14 mouse cellular contexts compared by ENCODE assay signal in genomic region chr3:132855458-132856212, GRCm38 (mm10).
DNase-seq lines count a peak whose midpoint lies in the region; ATAC-seq and TF ChIP-seq lines count a peak whose summit lies in the region.
"Had no signal": no experiment of that assay in that cellular context is flagged by ENCODE, and none has a peak within 500 bp of the region (broad histone marks: within the 10 kb centered on the region; RNA-seq: fewer than 3 reads in every experiment).

No protein-coding gene starts in this region.

- H3K4me3 ChIP-seq in heart, embryonic 10.5 days, result no peak overlapping the region
- H3K4me3 ChIP-seq in lung, adult 2 months (replicated peaks; ENCODE audit: extremely low read depth, low read depth, low read length), result no peak overlapping the region
- H3K4me3 ChIP-seq in midbrain, postnatal 0 days (ENCODE audit: low read depth, low read length), result no peak overlapping the region
- H3K4me3 ChIP-seq: myocyte had no signal

- peak; percentile 53 for DNase-seq in heart, embryonic 10.5 days (ENCODE audit: low spot score)
- DNase-seq in heart, adult 9 months (ENCODE audit: low spot score in 2 of 2), result no peak
- peak; percentile 50 for DNase-seq in lung, postnatal 10 days
- DNase-seq in lung, adult 2 months, result no peak
- DNase-seq in embryo, embryonic 11.5 days (ENCODE audit: low read depth, low spot score), result peak; percentile 30
- DNase-seq in lung, postnatal 36 days, result peak; percentile 52
- DNase-seq in midbrain, postnatal 0 days (ENCODE audit: low spot score), result no peak
- no peak for DNase-seq in layer of hippocampus, adult 18-20 months (ENCODE audit: low spot score in 2 of 2)
- DNase-seq: gastrocnemius, postnatal 10 days; heart, postnatal 14 days; kidney, postnatal 36 days; right cerebral cortex, adult 18-20 months had no signal

- no peaks in the 10 kb centered on the region for H3K27me3 ChIP-seq in heart, embryonic 10.5 days (ENCODE audit: insufficient read depth, poor library complexity, severe bottlenecking)
- no peaks in the 10 kb centered on the region for H3K27me3 ChIP-seq in midbrain, postnatal 0 days (ENCODE audit: insufficient read depth, low read length)

- no peak overlapping the region for H3K4me2 ChIP-seq in midbrain, postnatal 0 days (ENCODE audit: low read depth, low read length, poor library complexity, severe bottlenecking)

- H3K27ac ChIP-seq in heart, embryonic 10.5 days, result no peak overlapping the region
- no peak overlapping the region for H3K27ac ChIP-seq in midbrain, postnatal 0 days (ENCODE audit: low read depth, low read length)

- H3K9ac ChIP-seq in midbrain, postnatal 0 days (replicated peaks; ENCODE audit: low read length, poor library complexity, severe bottlenecking), result no peak overlapping the region

- TF ChIP-seq POLR2A in lung, adult 2 months (IDR thresholded peaks at IDR 0.05; ENCODE audit: borderline replicate concordance, extremely low read depth, low read depth, low read length), result no peak

- no peak for TF ChIP-seq CTCF in lung, adult 2 months (IDR thresholded peaks at IDR 0.05; ENCODE audit: insufficient read depth, low read length)
- TF ChIP-seq CTCF in midbrain, postnatal 0 days (IDR thresholded peaks at IDR 0.05), result no peak

- peaks cover 35% of the 10 kb centered on the region for H3K4me1 ChIP-seq in heart, embryonic 10.5 days
- peaks cover 4% of the 10 kb centered on the region for H3K4me1 ChIP-seq in lung, adult 2 months (ENCODE audit: control insufficient read depth, insufficient read depth, low read length)
- H3K4me1 ChIP-seq in midbrain, postnatal 0 days (ENCODE audit: insufficient read depth, low read length), result no peaks in the 10 kb centered on the region

- no peaks in the 10 kb centered on the region for H3K36me3 ChIP-seq in heart, embryonic 10.5 days
- H3K36me3 ChIP-seq in midbrain, postnatal 0 days (ENCODE audit: insufficient read depth, low read length), result no peaks in the 10 kb centered on the region

- no peak for ATAC-seq in midbrain, postnatal 0 days (ENCODE audit: low FRiP score)
- ATAC-seq: CD4-positive, CD25-positive, alpha-beta regulatory T cell, adult 4 months had no signal

- no peaks in the 10 kb centered on the region for H3K9me3 ChIP-seq in heart, embryonic 10.5 days
- no peaks in the 10 kb centered on the region for H3K9me3 ChIP-seq in midbrain, postnatal 0 days (ENCODE audit: low read length)

- 58% methylated on average over 9 of the region's 9 CpGs for WGBS in heart, embryonic 10.5 days
- WGBS in lung, adult 2 months, result 67% methylated on average over 9 of the region's 9 CpGs
- WGBS in midbrain, postnatal 0 days, result 67% methylated on average over 9 of the region's 9 CpGs

Comparison
In these comparisons a context has a peak if more than half of its experiments do, and no peak if none do; other contexts are left out.
1. DNase-seq: peak in heart, embryonic 10.5 days (single experiment), lung, postnatal 10 days (single experiment), embryo, embryonic 11.5 days (single experiment) and lung, postnatal 36 days (single experiment); none in heart, adult 9 months (0 of 2), lung, adult 2 months (single experiment), midbrain, postnatal 0 days (single experiment) and layer of hippocampus, adult 18-20 months (0 of 2).